Mouse (Mus musculus) gastrocnemius, postnatal 10 days (tissue): ENCODE measurements at regions not wholly inside any gene's neighbourhood (a gene's known extent, or its start where the extent isn't known, plus 50 kb on each side); places are given as distances from the start of the nearest gene placed in this dataset.

Source experiments
- DNase-seq: peaks from one replicate; pipeline ENCODE4 v3.0.0; 2021; ENCODE audit warnings: mixed read lengths

- DNase-seq, result no peak
These were observed 777.8 kb downstream of the Kcnj2 start for GRCm38 (mm10) chr11:111843728-111844258.

- DNase-seq, result no peak
These were observed 778.5 kb downstream of the Kcnj2 start for GRCm38 (mm10) chr11:111844382-111845027.

DNA sequence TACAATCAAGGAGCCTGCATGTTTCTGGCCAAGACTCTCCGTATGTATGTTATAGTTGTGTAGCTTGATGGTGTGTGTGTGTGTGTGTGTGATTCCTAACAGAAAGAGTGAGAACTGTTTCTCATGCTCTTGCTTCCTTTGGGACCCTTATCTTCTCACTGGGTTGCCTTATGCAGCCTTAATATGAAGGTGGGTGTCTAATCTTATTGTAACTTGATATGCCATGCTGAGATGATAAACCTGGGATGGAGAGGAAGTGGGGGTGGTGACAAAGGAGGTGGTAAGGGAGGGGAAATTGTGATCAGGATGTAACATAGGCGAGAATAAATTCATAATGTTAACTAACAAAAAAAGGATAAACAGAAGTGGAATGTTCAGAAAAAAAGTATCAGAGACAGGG, 791.3 kb downstream of the Kcnj2 start:
- no peak for DNase-seq

GRCm38 (mm10) chr11:111858111-111858510, 792.1 kb downstream of the Kcnj2 start:
- no peak for DNase-seq

GRCm38 (mm10) chr11:111865143-111865542, 799.2 kb downstream of the Kcnj2 start:
- DNase-seq, result no peak

DNA sequence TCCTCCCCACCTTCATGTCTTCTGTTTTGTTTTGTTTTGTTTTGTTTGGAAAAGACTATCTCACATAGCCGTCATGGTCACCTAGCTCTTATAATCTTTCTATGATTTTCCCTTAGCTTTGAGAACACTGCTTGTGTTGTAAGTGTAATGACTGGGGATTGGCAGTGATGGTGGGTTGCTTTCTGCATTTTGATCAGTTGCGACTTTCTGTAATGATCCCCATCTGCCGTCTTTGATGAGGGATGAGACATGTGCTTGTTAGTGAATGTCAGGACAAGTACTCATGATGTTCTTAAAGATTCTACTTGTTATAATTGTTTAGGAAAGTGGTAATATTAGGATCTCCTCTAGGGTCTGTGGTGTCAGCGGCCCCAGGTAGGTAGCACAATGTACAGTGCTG, 809.4 kb downstream of the Kcnj2 start:
- DNase-seq, result no peak

DNA sequence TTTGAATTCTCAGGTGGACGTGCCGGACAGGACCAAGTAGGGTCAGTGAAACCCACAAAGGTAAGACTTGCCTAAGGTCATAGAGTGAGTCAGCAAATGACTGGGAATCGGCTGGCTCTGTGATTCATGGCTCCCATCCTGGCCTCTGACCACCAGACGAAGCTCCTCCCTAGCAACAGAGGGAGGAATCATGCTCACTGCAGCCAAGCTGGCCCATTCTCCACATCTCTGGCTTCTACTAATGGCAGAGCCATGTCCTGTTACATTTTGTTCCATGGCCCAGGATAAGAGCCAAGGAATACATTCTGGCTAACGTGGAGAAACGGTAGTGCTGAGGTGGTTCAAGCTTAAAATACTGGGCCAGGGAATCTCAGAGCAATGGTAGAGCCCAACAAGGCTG, 814.2 kb downstream of the Kcnj2 start:
- no peak for DNase-seq

GRCm38 (mm10) chr11:111890026-111890425, 824.1 kb downstream of the Kcnj2 start:
- no peak for DNase-seq

DNA sequence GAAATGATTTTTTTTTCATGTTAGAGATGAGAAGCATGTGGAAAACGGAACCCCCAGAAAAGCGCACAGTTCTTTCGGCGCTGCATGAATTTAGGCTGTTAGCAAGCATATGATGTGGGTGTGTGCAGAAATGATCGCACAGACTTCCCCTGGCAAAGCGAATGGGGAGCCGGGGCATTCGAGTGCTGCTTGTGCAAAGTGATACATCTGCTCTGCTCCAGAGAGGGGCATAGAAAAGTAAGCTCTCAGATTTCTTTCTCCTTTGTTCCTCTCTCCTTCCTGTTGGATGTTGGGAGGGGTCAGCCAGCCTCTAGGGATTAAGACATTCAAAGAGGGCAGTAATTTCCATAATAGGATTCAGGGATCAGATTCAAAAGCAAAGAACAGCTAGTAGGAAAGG, 827.9 kb downstream of the Kcnj2 start:
- no peak for DNase-seq

DNA sequence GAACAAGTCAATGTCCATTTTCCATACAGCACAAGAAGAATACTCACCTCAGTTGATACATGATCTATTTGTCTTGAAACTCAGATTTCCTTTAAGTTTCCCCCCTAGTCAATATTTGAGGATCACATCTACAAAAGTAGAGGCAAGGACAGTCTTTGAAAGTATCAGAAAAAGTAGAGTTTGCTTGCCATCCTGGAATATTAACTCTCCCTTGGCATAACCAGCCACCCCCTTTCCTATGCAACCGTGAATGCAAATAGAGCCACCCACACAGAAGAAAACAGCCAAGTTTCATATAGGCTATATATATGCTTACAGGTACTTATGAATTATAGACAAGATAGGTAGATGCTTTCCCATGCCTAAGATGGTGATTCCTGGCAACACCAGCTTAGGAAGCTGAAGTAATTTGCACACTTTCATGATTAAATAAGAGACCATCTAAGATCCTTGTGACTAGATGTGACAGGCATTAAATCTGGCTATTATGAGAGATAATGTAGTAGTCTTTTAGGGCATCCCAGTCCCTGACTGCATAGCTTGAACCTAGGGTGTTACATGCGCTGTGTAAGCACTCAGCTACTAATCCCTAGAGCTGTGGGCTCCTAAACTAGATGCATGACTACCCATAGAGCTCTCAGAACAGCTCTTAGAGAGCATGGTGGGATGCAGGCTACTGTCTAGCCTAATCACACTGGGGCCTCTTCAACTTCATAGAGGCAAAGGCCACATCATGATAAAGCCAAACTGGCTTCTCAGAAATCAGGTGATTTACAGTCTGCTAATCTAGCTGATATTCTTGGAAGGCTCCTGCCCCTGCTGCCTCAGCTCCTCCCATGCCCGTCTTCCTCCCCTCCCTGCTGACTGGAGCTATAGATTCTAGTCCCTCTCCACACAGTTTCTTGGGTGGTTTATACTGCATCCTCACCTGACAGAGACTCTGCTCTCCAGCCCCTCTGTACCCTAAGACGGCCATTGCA, 829.5 kb downstream of the Kcnj2 start:
- DNase-seq, result no peak

DNA sequence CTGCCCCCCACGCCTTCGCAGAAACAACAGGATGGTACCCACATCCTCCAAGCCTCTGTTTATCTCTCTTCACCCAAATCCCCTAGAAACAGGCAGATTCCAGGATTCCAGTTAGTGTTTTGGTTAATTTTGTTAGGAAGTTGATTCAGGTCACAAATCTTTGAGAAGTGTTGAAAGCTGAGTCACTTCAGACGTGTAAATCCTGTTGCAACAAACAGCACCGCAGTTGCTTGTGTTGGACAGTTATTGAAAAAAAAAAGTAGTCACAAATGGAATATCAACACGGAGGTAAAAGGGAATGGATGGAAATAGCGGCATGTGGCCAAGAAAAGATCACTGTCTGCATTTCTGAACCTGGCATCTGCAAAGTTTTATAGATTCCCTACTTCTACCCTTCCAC, 831.0 kb downstream of the Kcnj2 start:
- DNase-seq, result no peak

GRCm38 (mm10) chr11:111904086-111904485, 838.1 kb downstream of the Kcnj2 start:
- DNase-seq, result no peak

GRCm38 (mm10) chr11:111913891-111914290, 847.9 kb downstream of the Kcnj2 start:
- DNase-seq, result no peak

GRCm38 (mm10) chr11:111926336-111926735, 855.7 kb upstream of the Sox9 start:
- no peak for DNase-seq

DNA sequence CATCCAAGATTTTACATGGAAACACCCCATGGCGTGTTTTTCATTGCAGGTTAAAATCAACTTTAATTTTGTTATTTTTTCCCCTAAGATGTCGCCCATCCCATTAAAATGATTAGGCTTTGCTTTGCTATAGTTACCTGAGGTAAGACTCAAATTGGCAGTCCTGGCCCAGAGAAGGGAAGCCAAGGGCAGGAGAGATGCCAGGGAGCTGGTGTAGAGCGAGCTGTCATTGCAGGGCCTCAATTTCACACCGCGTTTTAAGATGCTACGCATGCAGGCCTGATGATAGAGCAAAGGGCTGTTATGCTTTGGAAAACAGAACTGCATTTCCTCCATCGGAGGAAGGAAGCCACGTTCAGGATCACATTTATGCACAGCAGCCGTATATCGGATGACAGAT, 852.7 kb upstream of the Sox9 start:
- no peak for DNase-seq

GRCm38 (mm10) chr11:111932052-111932451, 850.0 kb upstream of the Sox9 start:
- no peak for DNase-seq

- no peak for DNase-seq
These were observed 837.7 kb upstream of the Sox9 start for GRCm38 (mm10) chr11:111944282-111944681.

- DNase-seq, result no peak
These were observed 836.2 kb upstream of the Sox9 start for GRCm38 (mm10) chr11:111945806-111946205.

DNA sequence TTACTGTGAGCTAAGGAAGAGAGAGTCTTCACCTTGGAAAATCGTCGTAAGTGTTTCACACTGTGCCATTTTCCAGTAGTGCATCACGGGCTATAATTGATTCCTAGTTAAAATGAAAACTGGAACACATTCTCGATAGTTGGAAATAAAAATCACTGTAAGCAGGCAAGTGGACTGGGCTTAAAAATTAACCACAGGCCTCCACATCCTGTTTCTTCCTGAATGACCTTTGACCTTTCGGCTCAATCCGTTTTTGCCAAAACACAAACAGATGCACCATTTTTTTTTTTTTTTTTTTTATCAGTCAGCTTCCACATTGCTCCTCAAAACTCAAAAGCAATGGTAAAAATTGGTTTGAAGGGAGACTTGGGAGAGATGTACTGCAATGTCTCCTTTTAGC, 834.4 kb upstream of the Sox9 start:
- DNase-seq, result no peak

DNA sequence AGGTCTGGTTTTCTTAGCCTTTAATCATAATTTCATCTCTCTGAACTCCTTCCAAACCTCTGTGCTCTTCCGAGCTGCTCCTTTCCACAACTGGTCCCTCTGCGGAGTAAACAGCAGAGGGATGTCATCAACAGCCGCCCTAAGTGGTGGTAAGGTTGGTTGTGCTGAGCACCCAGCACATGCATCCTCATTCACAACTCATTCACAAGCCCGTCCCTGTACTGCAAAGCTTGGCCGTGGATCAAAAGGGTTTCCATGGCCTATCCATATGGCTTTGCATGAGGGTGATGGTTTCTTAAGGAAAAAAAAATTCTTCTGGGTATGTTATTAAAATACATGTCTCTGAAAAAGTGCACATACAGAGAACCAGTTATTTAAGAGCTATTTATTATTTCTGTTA, 828.6 kb upstream of the Sox9 start:
- DNase-seq, result no peak

- no peak for DNase-seq
These were observed 824.2 kb upstream of the Sox9 start for GRCm38 (mm10) chr11:111957721-111958287.

- no peak for DNase-seq
These were observed 820.8 kb upstream of the Sox9 start for GRCm38 (mm10) chr11:111961047-111961837.
